Mouse (Mus musculus) lung, postnatal 0 days (tissue): Measurements from ENCODE around the gene Calr4.

Experiments used
- CTCF ChIP-seq: IDR thresholded peaks from 2 replicates; pipeline ENCODE4 v1.5.1; 2016; ENCODE audit warnings: antibody characterized with exemption, mild to moderate bottlenecking
- EP300 ChIP-seq: IDR thresholded peaks from 2 replicates; pipeline ENCODE4 v1.6.1; 2016; ENCODE audit warnings: antibody characterized with exemption, mild to moderate bottlenecking, control low read depth

DNA sequence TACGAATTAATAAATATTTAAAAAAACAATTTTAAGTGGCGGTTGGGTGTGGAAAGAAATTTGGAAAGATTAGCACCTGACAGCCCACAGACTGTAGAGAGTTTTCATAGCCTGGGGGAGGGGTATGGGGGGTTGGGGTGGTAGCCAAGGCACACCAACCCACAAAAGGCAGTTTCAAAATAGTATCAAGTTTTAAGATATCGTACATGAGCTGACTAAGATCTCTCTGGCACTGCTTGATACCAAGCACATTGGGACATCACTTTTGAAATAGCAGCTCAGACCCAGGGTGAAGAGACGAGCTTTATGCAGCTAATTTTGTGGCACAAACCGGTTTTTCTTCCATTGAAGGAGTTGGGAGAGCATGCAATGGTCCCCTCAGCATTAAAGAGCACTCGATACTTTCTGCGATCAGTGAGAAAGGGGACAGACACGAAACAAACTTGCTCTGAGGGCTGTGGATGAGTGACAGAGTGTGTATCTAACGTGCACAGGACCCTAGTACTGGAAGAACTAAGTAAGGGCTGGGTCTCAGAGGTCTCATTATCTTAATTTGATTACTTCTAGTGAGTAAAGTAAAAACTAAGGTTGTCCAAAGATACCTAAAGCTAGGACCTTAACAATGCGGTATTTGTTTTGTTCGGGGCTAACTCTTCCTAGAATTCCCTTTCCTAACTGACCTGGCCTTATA is 21.6 kb downstream of the Calr4 start:
- TF ChIP-seq CTCF (no peak), EP300 (no peak)
